ENCODE assay signal across 22 mouse cellular contexts in the genomic region with DNA sequence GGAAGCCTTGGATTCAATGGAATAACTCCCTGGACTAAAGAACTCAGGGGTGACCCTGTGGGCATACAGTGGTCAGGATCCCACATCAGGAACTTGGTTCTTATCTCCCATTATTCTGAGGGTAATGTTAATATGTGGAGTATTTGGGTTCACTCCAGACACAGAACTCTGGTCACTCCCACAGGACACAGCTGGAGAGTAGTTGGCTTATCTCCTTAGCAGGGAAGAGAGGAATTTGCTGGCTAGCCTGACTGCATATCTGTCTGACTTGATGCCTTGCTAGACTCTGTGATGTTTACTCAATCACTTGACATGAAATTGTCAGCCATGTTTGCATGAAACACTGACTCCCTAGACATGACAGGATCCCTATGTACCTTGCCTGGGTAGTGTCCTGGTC. TPM values are rescaled to one million over a fixed set of nuclear protein-coding genes. Genes with fewer than 3 reads are reported as not detected.
DNase-seq lines count a peak whose midpoint lies in the region; ATAC-seq lines count a peak whose summit lies in the region.
"Had no signal": no experiment of that assay in that cellular context is flagged by ENCODE, and none has a peak within 500 bp of the region (broad histone marks: within the 10 kb centered on the region; RNA-seq: fewer than 3 reads in every experiment).

No protein-coding gene starts in this region.

- H3K27ac ChIP-seq in heart, embryonic 16.5 days (ENCODE audit: low read length) = no peak overlapping the region
- H3K27ac ChIP-seq in lung, embryonic 16.5 days (ENCODE audit: low read length) = no peak overlapping the region
- H3K27ac ChIP-seq: embryonic facial prominence, embryonic 15.5 days; forebrain, embryonic 15.5 days; hindbrain, embryonic 12.5 days had no signal

- H3K9ac ChIP-seq in heart, embryonic 16.5 days (ENCODE audit: low read length) = no peak overlapping the region
- H3K9ac ChIP-seq in lung, embryonic 16.5 days (ENCODE audit: low read length) = no peak overlapping the region
- H3K9ac ChIP-seq: embryonic facial prominence, embryonic 15.5 days; forebrain, embryonic 15.5 days; hindbrain, embryonic 12.5 days had no signal

- H3K36me3 ChIP-seq in heart, embryonic 16.5 days (ENCODE audit: control insufficient read depth, insufficient read depth) = no peaks in the 10 kb centered on the region
- H3K36me3 ChIP-seq in lung, embryonic 16.5 days (ENCODE audit: control insufficient read depth, insufficient read depth, low read length) = no peaks in the 10 kb centered on the region
- H3K36me3 ChIP-seq: embryonic facial prominence, embryonic 15.5 days; forebrain, embryonic 15.5 days; G1E; hindbrain, embryonic 12.5 days had no signal

- H3K4me2 ChIP-seq in heart, embryonic 16.5 days (ENCODE audit: low read depth, low read length) = no peak overlapping the region
- H3K4me2 ChIP-seq in lung, embryonic 16.5 days (ENCODE audit: low read depth, low read length) = no peak overlapping the region
- H3K4me2 ChIP-seq: embryonic facial prominence, embryonic 15.5 days; forebrain, embryonic 15.5 days; hindbrain, embryonic 12.5 days had no signal

- peaks cover 2% of the 10 kb centered on the region; the same call in 1 of the 2 replicates for H3K27me3 ChIP-seq in heart, embryonic 16.5 days (ENCODE audit: control insufficient read depth, insufficient read depth, low read length)
- no peaks in the 10 kb centered on the region for H3K27me3 ChIP-seq in lung, embryonic 16.5 days (ENCODE audit: control insufficient read depth, insufficient read depth, low read depth, low read length)
- H3K27me3 ChIP-seq: embryonic facial prominence, embryonic 15.5 days; forebrain, embryonic 15.5 days had no signal

- no peak for DNase-seq in heart, postnatal 36 days
- DNase-seq in lung, postnatal 25 days (ENCODE audit: low spot score) = no peak
- peak; percentile 59 for DNase-seq in 3T3-L1 (ENCODE audit: low read depth, low spot score)
- peak; percentile 37 for DNase-seq in NIH3T3 (ENCODE audit: low read depth)
- DNase-seq: adrenal gland, postnatal 10 days; B cell, adult 2 months; cerebellum, adult 11 months; cerebellum, adult 8-10 months; cerebellum, postnatal 14 days; embryo, embryonic 11 days; gastrocnemius, postnatal 10 days had no signal

- peaks cover 3% of the 10 kb centered on the region for H3K4me1 ChIP-seq in heart, embryonic 16.5 days (ENCODE audit: control insufficient read depth, insufficient read depth, low read length)
- 0 out of 2 replicates have a peak, but pooled peaks cover 3% of the 10 kb centered on the region for H3K4me1 ChIP-seq in lung, embryonic 16.5 days (replicated peaks; ENCODE audit: control insufficient read depth, insufficient read depth, low read length)
- H3K4me1 ChIP-seq: forebrain, embryonic 15.5 days; hindbrain, embryonic 12.5 days had no signal

- H3K9me3 ChIP-seq in heart, embryonic 16.5 days (replicated peaks; ENCODE audit: control insufficient read depth, low read length) = no peaks in the 10 kb centered on the region
- H3K9me3 ChIP-seq in lung, embryonic 16.5 days (ENCODE audit: control insufficient read depth, low read length) = no peaks in the 10 kb centered on the region
- H3K9me3 ChIP-seq: embryonic facial prominence, embryonic 15.5 days; forebrain, embryonic 15.5 days; hindbrain, embryonic 12.5 days had no signal

- H3K4me3 ChIP-seq in heart, embryonic 16.5 days (ENCODE audit: low read length) = no peak overlapping the region
- no peak overlapping the region for H3K4me3 ChIP-seq in lung, embryonic 16.5 days (ENCODE audit: low read length)
- H3K4me3 ChIP-seq: embryonic facial prominence, embryonic 15.5 days; forebrain, embryonic 15.5 days; hindbrain, embryonic 12.5 days had no signal

- 0 out of 2 replicates have a peak, but pooled peaks have one; percentile 49 for ATAC-seq in heart, embryonic 16.5 days (replicated peaks; ENCODE audit: extremely low read depth, insufficient read depth, low FRiP score)
- peak; percentile 48; the same call in 1 of the 2 replicates for ATAC-seq in lung, embryonic 16.5 days (ENCODE audit: low read depth)
- ATAC-seq: CD4-positive, CD25-positive, alpha-beta regulatory T cell, adult 4 months; forebrain, embryonic 15.5 days; hindbrain, embryonic 16.5 days; inflammation-experienced regulatory T-cells, adult 6 months; intestine, postnatal 0 days had no signal

- intact Hi-C loops in heart, postnatal 36 days (cut with DNase I) = no loop called here

RNA-seq across cellular contexts. Expression of a gene that starts 15.6 kb away (rescaled TPM):
- 2.7 and 4.6 TPM in 2 replicates for polyA plus RNA-seq in heart, embryonic 16.5 days (2015; fragmentation: Nextera tagmentation; extraction: Ambion mirVana)
- 1 to 10 TPM; 1.0 to 1.7 TPM for total RNA-seq in heart, postnatal 36 days (2021)
- polyA plus RNA-seq in lung, embryonic 16.5 days (2015; fragmentation: Nextera tagmentation; extraction: Ambion mirVana) = 3.3 and 3.5 TPM in 2 replicates
- total RNA-seq: common myeloid progenitor, adult 5-6 weeks; G1E had no signal
- polyA plus RNA-seq: CD4-positive, CD25-positive, alpha-beta regulatory T cell, adult 4 months; G1E had no signal

Comparison
In these comparisons a context has a peak if more than half of its experiments do, and no peak if none do; other contexts are left out.
1. DNase-seq: peak in 3T3-L1 (single experiment) and NIH3T3 (single experiment); none in heart, postnatal 36 days (0 of 2) and lung, postnatal 25 days (single experiment).